Mouse (Mus musculus) lung, embryonic 15.5 days (tissue): ENCODE results near the gene Rgcc. TPM values are rescaled to one million over a fixed set of nuclear protein-coding genes. Genes with fewer than 3 reads are reported as not detected.

Experiments
- ATAC-seq: fragments of 200-750 bp; cut with Nextera tagmentation; 2 replicates; pipeline ENCODE4 v1.8.0; 2017; ENCODE audit warnings: moderate number of reproducible peaks, borderline replicate concordance; ENCODE audit not compliant: low FRiP score, low TSS enrichment; ENCODE audit errors: extremely low read depth
- H3K27ac ChIP-seq: fragments of 300-500 bp; sonication (generic); 2 replicates; pipeline ENCODE4 v1.5.1; 2015; ENCODE audit warnings: moderate library complexity, mild to moderate bottlenecking, inconsistent platforms
- H3K27me3 ChIP-seq: fragments of 300-500 bp; sonication (generic); 2 replicates; pipeline ENCODE4 v1.6.1; 2015; ENCODE audit warnings: inconsistent platforms
- H3K36me3 ChIP-seq: fragments of 300-500 bp; sonication (generic); 2 replicates; pipeline ENCODE4 v1.6.1; 2015; ENCODE audit warnings: inconsistent platforms
- H3K4me1 ChIP-seq: fragments of 300-500 bp; sonication (generic); 2 replicates; pipeline ENCODE4 v1.6.1; 2015; ENCODE audit warnings: inconsistent platforms
- H3K4me2 ChIP-seq: fragments of 300-500 bp; sonication (generic); 2 replicates; pipeline ENCODE4 v1.6.1; 2015; ENCODE audit warnings: inconsistent platforms, mild to moderate bottlenecking, moderate library complexity
- H3K4me3 ChIP-seq: fragments of 300-500 bp; sonication (generic); 2 replicates; pipeline ENCODE4 v1.5.1; 2015; ENCODE audit warnings: mild to moderate bottlenecking, inconsistent platforms
- H3K9ac ChIP-seq: fragments of 300-500 bp; sonication (generic); 2 replicates; pipeline ENCODE4 v1.6.1; 2015; ENCODE audit warnings: inconsistent platforms
- H3K9me3 ChIP-seq: fragments of 300-500 bp; sonication (generic); 2 replicates; pipeline ENCODE4 v1.6.1; 2016; ENCODE audit warnings: inconsistent platforms
- WGBS: fragments of 180-500 bp; shearing (Covaris S2); methylation state at CpG from one replicate; pipeline ENCODE4 v1.1.7; 2015; 5-methylcytosine and 5-hydroxymethylcytosine counted together
- polyA plus RNA-seq: library from polyadenylated mRNA; unstranded; fragments of >200 nt; fragmentation: Nextera tagmentation; extraction: Ambion mirVana; gene quantifications from 2 replicates; pipeline ENCODE4 v1.2.1, GENCODE M21; 2015

The Rgcc gene
- polyA plus RNA-seq, 1 experiment from 2014 or later: 154 TPM

GRCm38 (mm10) chr14:79289909-79290308 is 11.5 kb downstream of the Rgcc start:
- H3K27ac ChIP-seq: no peak overlapping the region
- 30% methylated on average over 9 of the region's 9 CpGs for WGBS
- H3K4me2 ChIP-seq: no peak overlapping the region
- H3K4me3 ChIP-seq: no peak overlapping the region
- no peaks in the 10 kb centered on the region for H3K9me3 ChIP-seq
- no peaks in the 10 kb centered on the region for H3K36me3 ChIP-seq
- no peak overlapping the region for H3K9ac ChIP-seq
- H3K4me1 ChIP-seq: peaks cover 11% of the 10 kb centered on the region
- H3K27me3 ChIP-seq: no peaks in the 10 kb centered on the region
- no peak for ATAC-seq

- Histone ChIP-seq H3K4me2 (no peak overlapping the region), H3K9me3 (no peaks in the 10 kb centered on the region), H3K4me3 (no peak overlapping the region), H3K27ac (no peak overlapping the region), H3K36me3 (no peaks in the 10 kb centered on the region), H3K9ac (no peak overlapping the region), H3K4me1 (peaks cover 3% of the 10 kb centered on the region), H3K27me3 (no peaks in the 10 kb centered on the region)
- no peak for ATAC-seq
- 73% methylated on average over 3 of the region's 3 CpGs for WGBS
Measured at GRCm38 (mm10) chr14:79288280-79288679, 13.2 kb downstream of the Rgcc start.

DNA sequence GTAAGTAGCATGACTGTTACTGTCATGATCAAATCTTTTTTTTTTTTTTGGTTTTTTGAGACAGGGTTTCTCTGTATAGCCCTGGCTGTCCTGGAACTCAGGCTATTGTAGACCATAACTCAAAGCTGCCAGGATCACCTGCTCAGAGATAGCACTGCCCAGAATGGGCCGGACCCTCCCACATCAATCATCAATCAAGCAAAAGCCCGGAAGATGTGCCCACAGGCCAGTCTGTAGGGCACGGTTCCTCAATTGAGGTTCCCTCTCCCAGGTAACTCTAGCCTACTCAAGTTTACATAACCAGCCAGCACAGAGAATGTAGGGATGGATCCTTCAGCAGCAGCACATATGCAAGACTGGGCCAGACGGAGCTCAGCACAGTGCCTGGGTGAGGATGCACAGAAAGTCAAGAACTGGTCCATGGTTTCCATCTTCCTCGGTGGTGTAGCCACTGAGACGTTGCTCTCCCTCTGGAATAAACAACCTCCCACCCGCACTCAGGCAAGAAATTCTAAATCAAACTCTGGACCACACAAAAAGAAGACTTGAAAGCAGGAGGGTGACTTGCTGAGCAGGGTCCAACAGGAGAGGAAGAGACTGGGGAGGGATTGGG is 14.1 kb downstream of the Rgcc start:
- 78% methylated on average over 7 of the region's 7 CpGs for WGBS
- Histone ChIP-seq H3K4me2 (no peak overlapping the region), H3K4me1 (no peaks in the 10 kb centered on the region; the same call in 1 of the 2 replicates), H3K27me3 (no peaks in the 10 kb centered on the region), H3K9me3 (no peaks in the 10 kb centered on the region), H3K36me3 (no peaks in the 10 kb centered on the region), H3K27ac (no peak overlapping the region), H3K4me3 (no peak overlapping the region), H3K9ac (no peak overlapping the region)
- ATAC-seq: no peak

- no peak for ATAC-seq
- Histone ChIP-seq H3K9ac (no peak overlapping the region), H3K4me1 (no peaks in the 10 kb centered on the region; the same call in 1 of the 2 replicates), H3K36me3 (no peaks in the 10 kb centered on the region), H3K27ac (no peak overlapping the region), H3K4me2 (no peak overlapping the region), H3K4me3 (no peak overlapping the region), H3K9me3 (no peaks in the 10 kb centered on the region), H3K27me3 (no peaks in the 10 kb centered on the region)
- WGBS: 85% methylated on average over 5 of the region's 5 CpGs
Measured at GRCm38 (mm10) chr14:79285549-79285948, 15.9 kb downstream of the Rgcc start.

DNA sequence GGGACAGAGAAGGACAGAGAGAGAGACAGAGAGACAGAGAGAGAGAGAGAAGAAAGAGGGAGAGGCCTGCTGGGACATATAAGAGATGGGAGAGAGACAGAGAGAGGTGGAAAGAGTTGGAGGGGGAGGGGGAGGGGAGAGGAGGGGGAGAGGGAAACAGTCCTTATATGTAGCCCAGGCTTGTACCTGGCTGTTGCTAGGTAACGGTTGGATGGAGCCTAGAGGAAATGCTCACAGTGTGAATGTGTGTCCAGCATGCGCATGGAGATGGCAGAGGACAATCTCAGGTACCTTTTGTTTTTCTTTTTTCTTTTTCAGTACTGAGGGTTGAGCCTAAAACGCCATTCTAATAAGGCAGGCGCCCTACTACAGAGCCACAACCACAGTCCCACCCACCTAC is 16.8 kb downstream of the Rgcc start:
- Histone ChIP-seq H3K36me3 (no peaks in the 10 kb centered on the region), H3K27ac (no peak overlapping the region), H3K4me2 (no peak overlapping the region), H3K27me3 (no peaks in the 10 kb centered on the region), H3K4me1 (no peaks in the 10 kb centered on the region), H3K9me3 (no peaks in the 10 kb centered on the region), H3K4me3 (no peak overlapping the region), H3K9ac (no peak overlapping the region)
- ATAC-seq: no peak
- 75% methylated on average over 4 of the region's 4 CpGs for WGBS

DNA sequence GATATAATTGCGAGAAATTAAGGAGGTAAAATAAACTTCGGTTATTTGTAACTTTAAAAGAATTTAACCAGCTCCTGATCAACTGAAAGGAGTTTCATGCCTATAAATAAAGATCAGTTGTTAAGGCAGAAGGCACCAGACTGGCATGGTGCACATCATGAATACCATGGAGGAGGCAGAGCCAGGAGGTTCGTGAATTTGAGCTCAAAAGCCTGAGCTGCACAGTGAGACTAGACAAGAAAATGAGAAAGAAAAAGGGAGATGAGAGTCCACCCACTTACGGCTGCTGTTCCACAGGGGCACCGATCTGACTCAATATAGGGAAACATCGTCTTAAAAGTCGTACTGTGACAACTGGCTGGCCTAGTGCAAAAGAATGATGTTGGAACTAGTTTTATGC is 17.5 kb downstream of the Rgcc start:
- Histone ChIP-seq H3K27ac (no peak overlapping the region), H3K4me3 (no peak overlapping the region), H3K9ac (no peak overlapping the region), H3K4me2 (no peak overlapping the region), H3K27me3 (no peaks in the 10 kb centered on the region), H3K36me3 (no peaks in the 10 kb centered on the region), H3K9me3 (no peaks in the 10 kb centered on the region), H3K4me1 (no peaks in the 10 kb centered on the region)
- WGBS: 90% methylated on average over 7 of the region's 7 CpGs
- no peak for ATAC-seq

- Histone ChIP-seq H3K4me3 (no peak overlapping the region), H3K27ac (peak overlapping the region; percentile 1; the same call in 1 of the 2 replicates), H3K4me1 (no peaks in the 10 kb centered on the region; the same call in 1 of the 2 replicates), H3K36me3 (no peaks in the 10 kb centered on the region), H3K27me3 (no peaks in the 10 kb centered on the region), H3K9me3 (no peaks in the 10 kb centered on the region), H3K4me2 (no peak overlapping the region), H3K9ac (no peak overlapping the region)
- ATAC-seq: 0 out of 2 replicates have a peak, but pooled peaks have one; percentile 55
- 61% methylated on average over 9 of the region's 9 CpGs for WGBS
Measured at GRCm38 (mm10) chr14:79281894-79282553, 19.4 kb downstream of the Rgcc start.

DNA sequence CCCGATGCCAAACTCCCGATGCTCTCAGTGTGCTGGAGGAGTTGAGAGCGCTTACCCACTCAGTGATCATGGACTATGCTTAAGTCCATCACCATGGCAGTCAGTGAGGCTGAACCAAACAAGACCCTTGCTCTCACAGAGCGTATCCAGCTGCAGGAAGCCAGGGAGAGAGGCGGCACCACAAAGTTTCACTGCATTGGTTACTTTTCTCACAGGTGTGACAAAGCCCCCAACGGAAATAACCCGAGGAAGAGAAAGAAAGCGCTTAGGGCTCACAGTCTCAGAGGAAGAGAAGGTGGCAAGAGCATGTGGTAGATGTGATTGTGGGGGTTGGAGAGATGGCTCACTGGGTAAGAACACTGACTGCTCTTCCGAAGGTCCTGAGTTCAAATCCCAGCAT is 21.0 kb downstream of the Rgcc start:
- ATAC-seq: no peak
- peaks cover 2% of the 10 kb centered on the region; the same call in 1 of the 2 replicates for H3K4me1 ChIP-seq
- no peaks in the 10 kb centered on the region for H3K36me3 ChIP-seq
- H3K4me3 ChIP-seq: no peak overlapping the region
- WGBS: 82% methylated on average over 9 of the region's 9 CpGs
- H3K9ac ChIP-seq: no peak overlapping the region
- no peaks in the 10 kb centered on the region for H3K27me3 ChIP-seq
- no peak overlapping the region for H3K4me2 ChIP-seq
- H3K9me3 ChIP-seq: no peaks in the 10 kb centered on the region
- no peak overlapping the region for H3K27ac ChIP-seq

GRCm38 (mm10) chr14:79279494-79279893 is 22.0 kb downstream of the Rgcc start:
- Histone ChIP-seq H3K36me3 (no peaks in the 10 kb centered on the region), H3K4me1 (peaks cover 11% of the 10 kb centered on the region; the same call in 1 of the 2 replicates), H3K27ac (no peak overlapping the region), H3K27me3 (no peaks in the 10 kb centered on the region), H3K4me3 (no peak overlapping the region), H3K9ac (no peak overlapping the region), H3K4me2 (no peak overlapping the region), H3K9me3 (no peaks in the 10 kb centered on the region)
- 79% methylated on average over 1 of the region's 1 CpGs for WGBS
- no peak for ATAC-seq

DNA sequence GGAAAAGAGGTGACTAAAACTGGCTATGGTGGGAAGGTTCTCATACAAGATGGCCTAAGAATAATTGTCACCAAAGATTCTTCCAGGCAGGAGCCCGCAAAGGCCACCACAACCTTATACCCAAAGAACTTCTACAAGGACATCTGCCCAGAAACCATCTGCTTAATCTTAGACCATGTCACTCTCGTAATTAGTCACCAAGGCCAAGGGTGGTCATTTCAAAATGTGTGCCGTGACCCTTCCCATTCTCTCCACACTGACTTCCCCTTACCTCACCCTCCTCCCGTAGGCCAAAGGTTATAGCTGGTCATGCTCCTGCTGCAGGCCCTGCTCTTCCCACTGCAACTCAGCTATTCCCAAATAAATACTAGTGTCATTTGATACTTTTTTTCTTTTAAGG is 22.5 kb downstream of the Rgcc start:
- ATAC-seq: no peak
- peaks cover 14% of the 10 kb centered on the region; the same call in 1 of the 2 replicates for H3K4me1 ChIP-seq
- no peaks in the 10 kb centered on the region for H3K36me3 ChIP-seq
- no peaks in the 10 kb centered on the region for H3K27me3 ChIP-seq
- 89% methylated on average over 4 of the region's 4 CpGs for WGBS
- H3K4me3 ChIP-seq: no peak overlapping the region
- no peak overlapping the region for H3K27ac ChIP-seq
- no peak overlapping the region for H3K4me2 ChIP-seq
- H3K9me3 ChIP-seq: no peaks in the 10 kb centered on the region
- no peak overlapping the region for H3K9ac ChIP-seq

GRCm38 (mm10) chr14:79277922-79278321 is 23.5 kb downstream of the Rgcc start:
- 40% methylated on average over 7 of the region's 7 CpGs for WGBS

GRCm38 (mm10) chr14:79275870-79276395 is 25.5 kb downstream of the Rgcc start:
- Histone ChIP-seq H3K27me3 (no peaks in the 10 kb centered on the region), H3K36me3 (no peaks in the 10 kb centered on the region), H3K9me3 (no peaks in the 10 kb centered on the region), H3K27ac (no peak overlapping the region), H3K4me2 (no peak overlapping the region), H3K4me1 (peaks cover 25% of the 10 kb centered on the region; the same call in 1 of the 2 replicates), H3K9ac (no peak overlapping the region), H3K4me3 (no peak overlapping the region)
- ATAC-seq: no peak
- WGBS: 69% methylated on average over 8 of the region's 8 CpGs

More at GRCm38 (mm10) chr14:79277922-79278321, 23.5 kb downstream of the Rgcc start:
- Histone ChIP-seq H3K9me3 (no peaks in the 10 kb centered on the region), H3K4me2 (no peak overlapping the region), H3K4me3 (no peak overlapping the region), H3K27ac (no peak overlapping the region), H3K27me3 (no peaks in the 10 kb centered on the region), H3K9ac (no peak overlapping the region), H3K4me1 (peaks cover 23% of the 10 kb centered on the region; the same call in 1 of the 2 replicates), H3K36me3 (no peaks in the 10 kb centered on the region)
- no peak for ATAC-seq
